Mouse (Mus musculus) thymus, postnatal 10 days (tissue): ENCODE measurements around the gene Ncf2.
"Not testable (repeated sequence)": the region's sequence is repeated elsewhere in the genome, so short reads cannot be mapped to it uniquely, and the experiment has no call there.

ENCODE experiments used
- DNase-seq, 2 experiments: peaks; one replicate each; pipeline ENCODE4 v3.0.0; 2021; ENCODE audit warnings: low spot score in 2 of 2

Gene Ncf2

DNA sequence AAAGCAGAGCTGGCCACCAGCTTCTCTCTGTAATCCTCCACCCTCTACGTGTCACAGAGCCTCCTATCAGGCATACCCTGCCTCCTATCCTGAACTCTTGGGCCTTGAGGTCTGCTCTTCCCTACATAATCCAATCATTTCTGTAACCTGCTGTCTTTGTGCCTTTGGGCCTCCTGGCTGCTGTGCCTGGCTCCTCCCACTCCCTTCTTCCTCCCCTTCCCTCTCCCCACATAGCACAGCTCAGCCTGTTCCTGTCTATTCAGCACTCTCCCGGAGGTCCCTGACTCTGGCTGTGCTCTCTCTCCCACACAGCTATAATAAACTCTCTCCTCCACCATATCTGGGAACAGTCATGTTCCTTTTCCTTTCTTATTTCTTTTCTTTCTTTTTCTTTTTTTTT, at the start of gene Ncf2:
Ncf2 (plus strand) TSS at position 298 of the 400 bp plus-strand sequence.
- DNase-seq: no peak

DNA sequence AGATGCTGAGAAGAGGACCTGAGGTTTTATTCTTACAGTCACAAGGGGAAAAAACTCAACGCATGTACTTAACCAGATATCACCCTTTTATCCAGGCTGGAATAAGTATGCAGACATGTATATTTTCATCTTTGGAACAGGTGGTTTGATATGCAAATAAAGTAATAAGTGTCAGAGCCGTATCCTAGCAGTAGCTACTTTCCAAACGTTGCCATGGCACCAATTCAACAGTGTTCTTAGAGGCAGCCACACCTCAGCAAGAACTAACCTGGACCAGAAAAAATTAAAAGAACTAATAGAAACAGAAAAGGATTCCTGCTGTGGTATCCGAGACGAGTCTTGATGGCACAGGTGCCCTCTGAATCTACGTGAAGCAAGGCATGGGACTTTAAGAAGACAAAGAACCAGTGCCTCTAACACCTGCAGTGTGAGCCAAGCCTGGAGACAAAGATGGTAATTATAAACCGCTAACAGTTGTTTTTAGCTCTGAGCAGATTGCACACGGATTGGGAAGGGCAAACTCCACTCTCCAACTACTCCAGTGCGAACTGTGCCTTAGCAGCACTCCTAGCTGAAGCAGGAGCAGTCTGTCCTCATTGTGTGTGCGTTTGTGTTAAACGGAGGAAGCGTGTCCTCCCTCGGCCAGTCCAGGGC, 49.6 kb upstream of the Ncf2 start, which contains the start of gene Apobec4:
Apobec4 (plus strand) TSS at position 240 of the 654 bp plus-strand sequence.
- no peak for DNase-seq

DNA sequence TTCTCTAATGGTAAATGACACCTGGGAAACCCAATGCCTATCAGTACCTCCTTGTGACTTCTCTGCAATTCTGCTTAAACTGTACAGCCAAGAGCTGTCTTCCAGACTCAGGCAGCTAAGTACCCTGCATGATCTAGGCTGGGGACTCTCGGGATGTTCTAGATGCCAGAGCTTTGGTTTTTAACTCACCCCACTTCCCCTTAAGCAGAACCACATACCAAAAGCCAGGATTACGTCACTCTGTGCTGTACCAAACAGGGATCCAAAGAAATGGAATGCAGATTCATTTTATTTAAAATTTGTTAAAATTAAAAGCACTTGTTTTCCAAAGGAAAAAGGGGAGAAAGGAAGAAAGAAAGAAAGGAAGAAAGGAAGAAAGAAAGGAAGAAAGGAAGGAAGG, 38.2 kb upstream of the Ncf2 start:
- DNase-seq: no peak

DNA sequence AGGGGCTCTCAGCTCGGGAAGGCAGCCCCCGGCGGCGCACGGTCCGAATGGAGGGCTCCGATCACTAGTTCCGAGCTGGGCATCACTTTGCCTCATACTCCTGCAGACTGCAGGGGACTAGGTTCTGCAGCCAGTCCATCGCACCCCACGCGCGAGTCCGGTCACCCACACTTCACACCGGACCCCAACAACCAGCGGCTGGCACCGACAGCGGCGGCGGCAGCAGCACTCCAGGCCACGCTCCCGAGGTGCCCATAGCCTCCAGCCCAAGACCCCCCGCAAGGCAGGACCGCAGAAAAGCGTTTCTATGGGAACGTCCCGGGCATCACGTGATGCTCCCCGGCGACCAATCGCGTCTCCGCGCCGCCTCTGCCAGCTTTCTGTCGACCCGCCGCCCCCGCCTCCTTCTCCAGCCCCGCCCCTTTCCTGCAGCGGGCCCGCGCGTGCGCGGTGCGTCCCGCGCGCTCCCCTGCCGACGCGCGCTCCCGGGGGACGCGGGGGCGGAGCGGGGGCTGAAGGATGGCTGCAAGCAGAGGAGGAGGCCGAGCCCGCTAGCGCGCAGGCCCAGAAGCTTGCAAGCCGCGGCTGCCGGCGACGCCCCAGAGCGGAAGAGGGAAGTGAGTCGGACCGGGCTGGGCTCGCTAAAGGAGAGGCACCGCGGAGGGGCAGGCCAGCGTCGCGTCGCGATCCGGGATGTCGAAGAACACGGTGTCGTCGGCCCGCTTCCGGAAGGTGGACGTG, 33.8 kb upstream of the Ncf2 start, which contains the start of the genes Rgl1 and Arpc5:
Rgl1 (minus strand) TSS at position 320 of the 741 bp plus-strand sequence.
Arpc5 (plus strand) TSS at position 511 of the 741 bp plus-strand sequence.
- peak; percentile 95 to 97 for DNase-seq

DNA sequence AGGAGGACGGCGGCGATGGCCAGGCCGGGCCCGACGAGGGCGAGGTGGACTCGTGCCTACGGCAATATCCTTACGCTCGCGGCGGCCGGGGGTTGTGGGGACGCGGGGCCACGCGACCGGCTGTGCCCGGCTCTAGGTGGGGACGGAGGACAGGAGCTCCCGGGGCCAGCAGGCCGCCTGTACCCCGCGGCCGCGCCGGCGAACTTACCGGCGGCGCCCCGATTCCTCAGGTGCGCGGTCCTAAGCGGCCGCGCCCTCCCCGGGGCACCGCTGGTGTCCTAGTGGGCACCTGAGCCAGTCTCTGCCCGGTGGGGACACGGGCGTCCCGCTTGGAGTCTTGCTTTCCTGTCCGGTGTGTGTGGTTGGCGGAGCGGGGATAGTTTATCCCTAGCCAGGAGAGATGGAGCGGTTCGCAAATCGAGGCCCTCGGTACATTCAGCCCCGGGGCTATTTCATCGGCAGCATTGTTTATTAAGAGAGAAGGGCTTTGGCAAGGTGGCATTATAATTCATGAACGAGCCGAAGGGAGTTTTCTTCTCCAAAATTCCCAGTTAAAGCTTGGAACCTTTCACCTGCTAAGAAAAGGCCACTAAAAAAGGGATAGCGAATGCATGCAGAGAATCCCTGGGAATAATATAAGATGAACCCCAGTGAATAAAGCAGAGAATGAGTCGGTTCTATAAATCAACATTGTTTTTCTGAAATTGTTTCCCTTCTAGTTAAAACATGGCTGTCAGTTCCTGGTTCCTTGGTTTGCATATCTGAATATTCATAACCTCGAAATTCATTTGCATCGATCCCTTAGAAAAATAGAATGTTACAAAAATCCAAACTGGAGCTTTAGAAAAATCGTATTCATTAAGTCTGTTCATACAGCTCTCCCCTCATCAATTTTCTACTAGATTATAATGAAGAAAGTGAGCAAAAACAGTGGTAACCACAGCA, 32.9 kb upstream of the Ncf2 start:
- DNase-seq: peak in 1 of 2 experiments; percentile 35

DNA sequence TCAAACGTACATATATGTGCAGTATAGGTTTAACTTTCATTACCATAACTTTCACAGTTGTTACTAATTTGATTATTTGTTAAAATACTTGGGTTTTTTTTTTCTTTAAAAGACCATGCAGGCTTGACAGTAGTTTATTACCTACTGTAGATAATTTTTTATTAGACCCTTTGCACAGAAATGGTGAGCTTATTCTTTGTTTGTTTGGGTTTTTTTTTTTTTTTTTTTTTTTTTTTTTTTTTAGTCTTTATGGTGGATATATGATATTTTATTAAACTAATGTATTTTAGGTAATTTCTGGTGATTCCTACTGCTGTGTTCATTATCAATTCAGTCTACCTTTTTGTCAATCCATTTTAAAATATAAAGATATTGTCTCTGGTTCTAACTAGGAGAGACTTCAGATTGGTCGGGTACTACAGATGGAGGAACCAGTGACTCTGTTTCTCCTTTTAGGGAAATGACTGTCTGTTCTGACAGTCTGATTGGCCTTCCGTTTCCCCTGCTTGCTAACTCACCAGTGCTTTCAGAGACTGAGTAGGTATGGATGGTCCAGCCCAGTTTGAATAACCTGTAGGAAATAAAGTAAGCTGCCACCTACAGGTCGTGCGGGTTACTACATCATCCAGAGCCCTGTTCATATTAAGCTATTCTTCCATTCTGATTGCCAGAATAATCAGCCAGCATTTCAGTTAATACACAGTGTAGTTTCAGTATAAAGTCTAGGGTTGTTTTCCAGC, 32.1 kb upstream of the Ncf2 start:
- peak; percentile 71 to 72 for DNase-seq

DNA sequence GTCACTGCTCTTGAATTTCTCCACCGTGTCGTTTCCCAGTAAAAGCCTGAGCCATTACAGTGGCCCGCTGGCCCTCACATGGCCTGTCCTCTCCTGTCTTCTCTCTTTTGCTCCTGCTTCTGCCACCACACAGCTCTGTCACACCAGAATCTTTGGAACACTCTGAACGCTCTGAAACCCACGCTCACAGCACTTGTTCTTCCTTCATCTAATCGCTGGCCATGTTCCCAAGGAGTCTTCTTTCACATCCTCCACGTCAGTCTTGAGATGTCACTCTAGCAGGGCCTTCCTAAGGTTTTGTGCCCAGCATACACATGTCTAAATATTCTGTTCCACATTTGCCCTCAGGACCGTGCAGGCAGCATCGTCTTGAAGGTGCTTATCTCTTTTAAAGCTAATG, 29.0 kb upstream of the Ncf2 start:
- DNase-seq: no peak

DNA sequence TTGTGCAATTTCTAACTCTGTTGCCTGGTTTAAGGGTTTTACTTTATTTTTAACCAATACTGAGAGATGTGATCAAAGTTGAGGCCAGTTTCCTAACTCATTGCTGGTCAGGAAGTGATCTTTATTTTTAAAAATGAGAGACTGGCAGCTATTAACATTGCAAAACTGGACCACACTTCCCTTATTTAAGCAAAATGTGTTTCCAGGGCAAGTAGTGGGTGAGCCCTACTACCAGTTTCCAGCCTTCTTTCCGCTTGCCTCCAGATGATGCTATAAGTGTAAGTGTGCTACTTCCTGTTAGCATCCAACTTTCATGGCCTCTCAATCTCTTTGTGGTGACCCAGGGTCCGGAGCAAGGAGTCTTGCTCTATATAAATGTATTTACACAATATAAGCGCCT, 25.4 kb upstream of the Ncf2 start:
- not testable (repeated sequence) for DNase-seq

DNA sequence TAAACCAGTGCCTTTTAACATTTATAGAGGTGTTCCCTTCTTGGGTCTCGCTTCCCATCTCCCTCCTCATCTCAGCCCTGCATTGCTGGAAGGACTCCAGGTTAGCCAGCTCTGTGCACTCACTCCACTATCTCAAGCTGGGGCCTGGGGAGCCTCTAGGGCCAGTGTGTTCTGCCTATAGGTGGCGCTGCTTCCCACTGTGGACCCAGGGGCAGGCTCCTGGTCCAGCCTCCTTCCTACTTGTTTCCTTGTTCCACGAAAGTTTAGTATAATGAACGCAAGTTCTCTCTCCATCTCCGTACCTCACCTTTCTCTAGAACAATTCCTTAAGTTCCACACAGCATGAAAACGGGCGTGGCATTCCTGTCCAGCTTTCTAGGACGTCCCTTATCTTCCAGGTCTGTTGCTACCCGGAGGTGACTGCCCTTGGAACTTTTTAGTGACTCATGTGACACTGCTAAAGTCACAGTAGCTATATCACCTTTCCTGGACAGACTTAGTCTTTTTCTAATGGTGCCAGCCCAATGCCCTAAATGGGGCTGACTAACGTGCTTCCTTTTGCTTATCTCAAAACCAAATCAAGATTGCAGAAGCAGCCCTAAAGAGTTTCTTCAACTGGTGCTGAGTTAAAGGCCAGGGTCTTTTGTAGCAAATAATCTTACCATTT, 20.8 kb upstream of the Ncf2 start:
- peak in 1 of 2 experiments; percentile 71 for DNase-seq

DNA sequence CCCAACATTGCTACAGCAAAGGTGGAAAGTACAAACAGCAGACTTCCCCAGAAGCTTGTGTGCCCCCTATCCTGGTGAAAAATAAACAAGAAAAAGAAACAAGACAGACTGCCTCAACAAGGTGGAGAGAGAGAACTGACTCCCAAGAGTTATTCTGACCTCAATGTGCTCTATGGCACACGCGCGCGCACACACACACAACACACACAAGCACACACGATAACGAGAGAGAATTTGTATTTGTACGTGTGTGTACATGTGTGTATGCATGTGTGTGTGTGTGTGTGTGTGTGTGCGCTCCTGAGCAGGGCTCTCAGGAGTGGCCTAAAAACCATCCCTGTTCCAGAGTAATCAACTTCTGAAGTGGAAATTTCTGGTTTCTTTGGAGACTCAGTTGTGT, 15.4 kb upstream of the Ncf2 start:
- DNase-seq: no peak

DNA sequence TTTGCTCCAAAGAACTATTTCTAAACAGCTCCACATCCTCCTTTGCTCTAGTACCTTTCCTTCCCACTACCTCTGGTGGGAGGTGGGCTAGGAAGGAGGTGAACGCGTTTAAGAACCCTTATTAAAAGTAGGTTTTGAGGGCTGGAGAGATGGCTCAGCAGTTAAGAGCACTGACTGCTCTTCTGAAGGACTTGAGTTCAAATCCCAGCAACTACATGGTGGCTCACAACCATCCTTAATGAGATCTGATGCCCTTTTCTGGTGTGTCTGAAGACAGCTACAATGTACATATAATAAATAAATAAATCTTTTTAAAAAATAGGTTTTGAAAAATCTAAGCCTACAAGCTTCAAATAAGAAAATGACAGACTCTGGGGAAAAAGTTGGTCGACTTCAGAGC, 14.5 kb upstream of the Ncf2 start:
- DNase-seq: not testable (repeated sequence)

DNA sequence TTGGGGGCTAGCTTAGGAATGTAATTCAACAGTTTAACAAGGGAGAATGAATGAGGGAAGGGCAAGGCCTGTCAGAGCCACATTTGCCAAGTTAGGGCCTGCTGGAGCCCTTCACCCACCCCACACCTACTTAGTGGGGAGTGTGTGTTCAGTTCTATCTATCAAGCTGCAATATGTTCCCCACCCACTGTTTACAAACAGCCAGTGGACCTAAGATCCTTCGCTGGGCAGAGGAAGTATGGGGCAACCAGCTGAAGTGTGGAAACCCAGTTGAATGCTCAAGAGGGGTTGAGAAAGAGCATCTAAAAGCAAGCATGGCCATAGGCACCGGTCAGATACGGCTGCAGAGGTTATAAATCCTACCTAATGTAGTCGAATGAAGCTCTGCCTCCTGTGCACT, 13.0 kb upstream of the Ncf2 start:
- no peak for DNase-seq

DNA sequence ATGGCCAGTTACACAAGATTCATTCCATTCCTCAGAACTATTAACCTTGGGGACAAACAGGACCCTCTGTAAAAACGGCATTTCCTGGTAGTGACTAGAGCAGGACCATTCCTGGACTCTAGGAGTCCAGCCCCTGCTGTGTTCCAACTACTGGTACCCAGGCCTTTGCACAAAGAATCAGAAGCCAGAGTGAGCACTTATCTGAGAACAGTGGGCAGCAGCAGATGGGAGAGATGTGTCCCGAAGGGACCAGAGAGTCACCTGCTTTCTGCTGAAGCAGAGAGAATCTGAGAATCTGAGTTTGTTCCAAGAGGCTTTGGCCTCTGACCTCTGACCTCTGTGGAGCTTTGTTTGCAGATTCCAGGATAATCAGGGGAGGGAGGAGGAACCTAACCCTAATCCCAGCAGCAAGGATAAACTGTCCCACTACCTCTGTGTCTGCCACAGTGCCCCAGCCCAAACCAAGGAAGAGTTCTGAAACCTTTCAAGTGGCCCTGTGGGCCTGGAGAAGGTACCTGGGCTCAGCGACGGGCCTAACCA, 11.8 kb upstream of the Ncf2 start:
- no peak for DNase-seq

DNA sequence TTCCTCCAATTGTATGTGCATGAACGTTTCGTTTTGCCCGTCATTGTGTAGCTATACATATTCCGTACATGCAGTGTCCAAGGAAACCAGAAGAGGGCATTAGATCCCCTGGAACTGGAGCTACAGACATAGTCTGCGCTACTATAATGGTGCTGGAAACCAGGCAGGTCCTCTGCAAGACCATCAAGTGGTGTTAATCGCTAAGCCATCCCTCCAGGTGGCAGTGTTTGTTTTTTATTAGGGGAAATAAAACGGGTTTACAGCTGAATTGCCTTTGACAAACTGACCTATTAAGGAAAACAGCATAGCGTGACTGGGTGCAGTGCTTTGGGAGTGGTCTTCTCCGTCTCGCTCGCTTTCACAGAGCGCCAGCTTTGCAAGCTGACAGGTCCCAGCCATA, 9.7 kb upstream of the Ncf2 start:
- peak; percentile 20 to 43 for DNase-seq

DNA sequence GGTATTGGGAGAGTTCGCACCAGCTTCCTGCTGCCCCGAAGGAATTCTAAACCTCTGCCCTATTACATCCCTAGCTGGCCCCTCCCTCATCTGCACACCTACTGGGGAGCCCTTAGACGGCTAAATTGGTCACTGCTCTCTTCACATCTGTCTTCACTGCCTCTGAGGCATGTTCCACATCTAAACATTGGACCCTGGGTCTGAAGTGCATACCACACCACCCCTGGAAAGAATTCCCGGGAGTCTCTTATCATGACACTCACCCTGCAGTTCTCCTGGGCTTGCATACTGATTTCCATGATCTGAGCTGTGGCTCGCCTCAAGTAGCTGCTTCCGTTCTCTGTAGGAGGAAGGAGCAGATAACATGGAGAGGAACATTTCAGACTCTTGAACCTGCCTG, 9.2 kb upstream of the Ncf2 start:
- no peak for DNase-seq

DNA sequence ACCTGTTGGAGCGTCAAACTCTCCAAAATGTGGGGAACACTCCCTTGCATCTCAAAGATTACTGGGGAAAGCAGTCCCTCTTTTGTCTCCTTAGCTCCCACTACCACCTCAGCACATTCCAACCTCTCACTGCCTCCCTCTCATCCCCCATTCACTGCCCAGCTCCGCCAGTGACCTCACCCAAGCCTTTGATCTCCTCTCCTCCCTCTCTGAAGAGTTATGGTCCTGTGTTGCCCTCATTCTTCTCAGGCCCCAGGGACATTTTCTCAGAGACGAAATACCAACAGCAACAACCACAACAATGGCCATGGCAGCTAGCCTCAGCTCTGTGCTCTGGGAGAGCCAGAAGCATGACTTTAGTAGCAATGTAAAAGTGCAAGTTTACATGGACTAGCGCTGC, 8.7 kb upstream of the Ncf2 start:
- DNase-seq: no peak

DNA sequence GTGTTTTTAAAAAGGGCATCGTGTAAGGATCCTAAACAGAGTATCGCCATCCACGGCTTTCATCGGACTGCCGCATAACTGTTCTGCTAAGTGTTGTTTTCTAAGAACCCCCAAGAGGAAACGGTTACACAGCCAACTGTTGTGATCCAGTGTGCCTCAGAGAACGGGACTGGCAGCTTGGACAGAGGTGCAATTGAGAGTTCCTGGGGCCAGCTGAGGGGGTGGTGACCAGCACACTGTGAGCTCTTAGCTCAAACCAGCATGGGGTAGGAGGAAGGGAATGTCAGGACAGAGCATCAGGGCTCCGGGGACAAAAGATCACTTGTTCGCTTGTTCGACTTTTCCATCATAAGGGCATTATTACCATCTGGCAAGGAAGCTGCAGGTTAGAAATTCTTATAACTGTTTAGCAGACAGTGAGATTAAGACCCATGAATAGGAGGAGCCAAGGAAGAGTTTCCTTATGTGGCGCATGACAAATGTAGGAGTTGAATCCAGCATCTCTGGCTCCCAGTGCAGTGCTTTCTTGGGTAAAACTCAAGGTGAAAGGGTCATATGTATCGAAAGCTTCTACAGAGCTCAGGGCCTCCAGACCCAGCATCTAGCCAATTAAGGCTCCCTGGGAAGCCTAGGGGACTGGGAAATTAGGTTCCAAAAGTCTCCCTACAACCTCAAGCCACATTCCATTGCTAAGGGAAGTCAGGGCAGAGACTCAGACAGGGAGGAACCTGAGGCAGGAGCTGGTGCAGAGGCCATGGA, 7.1 kb upstream of the Ncf2 start:
- no peak for DNase-seq

DNA sequence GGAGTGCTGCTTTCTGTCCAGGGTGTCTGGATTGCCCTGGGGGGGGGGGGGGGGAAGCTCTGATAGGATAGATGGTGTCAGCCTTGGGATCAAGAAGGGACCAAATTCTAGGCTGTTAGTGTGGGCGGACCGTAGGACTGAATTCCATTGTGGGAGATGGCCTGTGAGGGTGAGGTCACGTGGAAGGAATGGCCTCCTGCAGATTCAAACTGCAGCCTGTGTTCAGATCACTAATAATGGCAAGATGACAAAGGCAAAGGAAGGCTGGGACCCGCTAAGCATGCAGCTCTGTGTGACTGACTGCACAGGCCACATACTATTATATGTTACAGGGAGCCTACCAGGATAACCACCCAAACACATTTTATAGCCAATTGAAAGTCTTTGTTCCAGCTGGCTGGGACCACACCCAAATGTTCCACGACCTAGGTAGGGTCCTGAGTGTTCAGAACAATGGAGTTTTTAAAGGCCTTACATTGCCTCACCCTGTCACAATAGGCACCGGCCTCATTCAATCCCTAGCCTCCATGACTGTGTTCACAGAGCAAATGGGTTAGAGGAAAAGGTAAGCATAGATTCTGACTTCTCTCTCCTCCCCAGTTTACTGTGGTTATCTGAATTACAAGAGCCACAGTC, 6.4 kb upstream of the Ncf2 start:
- DNase-seq: no peak

DNA sequence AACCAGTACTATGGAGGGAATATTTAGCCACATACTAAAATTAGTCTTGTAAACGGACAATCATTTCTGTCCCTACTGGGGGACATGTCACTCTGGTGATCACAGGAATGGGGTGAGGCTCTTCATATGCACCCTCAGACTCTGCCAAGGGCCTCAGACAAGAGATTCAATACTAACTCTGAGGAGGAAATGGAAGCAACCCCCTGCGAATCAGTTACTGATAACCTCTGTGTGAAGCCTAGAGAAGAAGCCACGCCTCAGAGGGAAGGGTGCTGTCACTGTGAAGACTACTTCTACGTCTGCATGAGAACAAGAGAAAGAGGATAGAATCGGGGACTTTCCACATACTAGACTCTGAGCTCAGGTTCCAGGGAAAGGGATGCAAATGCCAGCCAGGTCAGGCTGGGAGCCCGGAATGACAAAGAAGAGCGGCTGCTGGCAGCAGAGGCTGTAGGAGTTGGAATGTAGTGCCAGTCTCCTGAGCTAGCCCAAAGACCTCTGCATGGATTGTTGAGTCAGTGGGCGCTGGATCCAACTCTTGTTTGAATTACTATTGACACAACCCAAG, 4.2 kb upstream of the Ncf2 start:
- DNase-seq: no peak
